Mouse (Mus musculus) lung, embryonic 14.5 days (tissue): Measurements from ENCODE around the gene Pabpc1l. TPM values are rescaled to one million over a fixed set of nuclear protein-coding genes. Genes with fewer than 3 reads are reported as not detected.

Experiments used
- ATAC-seq: fragments of 200-750 bp; cut with Nextera tagmentation; 2 replicates; pipeline ENCODE4 v1.8.0; 2017; ENCODE audit warnings: mild to moderate bottlenecking, moderate TSS enrichment, moderate library complexity; ENCODE audit not compliant: insufficient read depth
- DNase-seq: peaks from one replicate; pipeline ENCODE4 v3.0.0-alpha.2; 2015
- H3K27ac ChIP-seq: fragments of 300-500 bp; sonication (generic); 2 replicates; pipeline ENCODE4 v1.5.1; 2014; ENCODE audit warnings: low read depth, mild to moderate bottlenecking, moderate library complexity
- H3K27me3 ChIP-seq: fragments of 300-500 bp; sonication (generic); 2 replicates; pipeline ENCODE4 v1.6.1; 2014; ENCODE audit warnings: low read length, control low read depth; ENCODE audit not compliant: insufficient read depth
- H3K36me3 ChIP-seq: fragments of 300-500 bp; sonication (generic); 2 replicates; pipeline ENCODE4 v1.6.1; 2014; ENCODE audit warnings: control low read depth; ENCODE audit not compliant: insufficient read depth
- H3K4me1 ChIP-seq: fragments of 300-500 bp; sonication (generic); 2 replicates; pipeline ENCODE4 v1.6.1; 2014; ENCODE audit warnings: antibody characterized with exemption, control low read depth; ENCODE audit not compliant: insufficient read depth
- H3K4me2 ChIP-seq: fragments of 300-500 bp; sonication (generic); 2 replicates; pipeline ENCODE4 v1.6.1; 2014; ENCODE audit warnings: mild to moderate bottlenecking
- H3K4me3 ChIP-seq: fragments of 300-500 bp; sonication (generic); 2 replicates; pipeline ENCODE4 v1.5.1; 2014; ENCODE audit warnings: low read depth, low read length
- H3K9ac ChIP-seq: fragments of 300-500 bp; sonication (generic); 2 replicates; pipeline ENCODE4 v1.6.1; 2014
- H3K9me3 ChIP-seq: fragments of 300-500 bp; sonication (generic); 2 replicates; pipeline ENCODE4 v1.6.1; 2016; ENCODE audit warnings: low read depth, low read length, control low read depth
- CTCF ChIP-seq: IDR thresholded peaks from 2 replicates; pipeline ENCODE4 v1.5.1; 2016; ENCODE audit warnings: antibody characterized with exemption, low read depth
- WGBS: fragments of 180-500 bp; shearing (Covaris S2); extraction: QIAGEN DNeasy Blood & Tissue Kit; methylation state at CpG from one replicate; pipeline ENCODE4 v1.1.7; 2014; 5-methylcytosine and 5-hydroxymethylcytosine counted together
- polyA plus RNA-seq: library from polyadenylated mRNA; unstranded; fragments of >200 nt; fragmentation: Nextera tagmentation; extraction: Ambion mirVana; gene quantifications from 2 replicates; pipeline ENCODE4 v1.2.1, GENCODE M21; 2014

Gene Pabpc1l
- polyA plus RNA-seq, 1 experiment from 2014 or later: 1.1 TPM

DNA sequence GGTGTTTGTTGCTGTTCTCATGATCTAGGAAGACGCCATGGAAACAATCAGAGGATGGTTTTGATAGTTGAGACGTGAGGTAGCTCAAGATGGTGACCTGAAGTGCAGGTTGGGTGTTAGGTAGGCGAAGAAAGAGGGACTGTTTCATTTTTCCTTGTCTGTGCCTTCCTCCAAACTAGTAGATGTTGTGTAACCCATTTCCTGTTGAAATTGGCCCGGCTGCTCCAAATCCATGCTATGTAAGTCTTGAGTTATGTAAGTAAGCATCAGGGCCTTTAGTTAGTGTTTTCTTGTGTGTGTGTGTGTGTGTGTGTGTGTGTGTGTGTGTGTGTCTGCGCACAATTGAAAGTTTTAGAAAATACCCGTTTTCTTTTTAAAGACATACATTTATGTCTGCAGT lies 16.0 kb upstream of the Pabpc1l start:
- DNase-seq: peak; percentile 30
- Histone ChIP-seq H3K27me3 (no peaks in the 10 kb centered on the region), H3K36me3 (peaks cover 33% of the 10 kb centered on the region), H3K9me3 (no peaks in the 10 kb centered on the region), H3K4me1 (no peaks in the 10 kb centered on the region; the same call in 1 of the 2 replicates), H3K9ac (no peak overlapping the region), H3K4me3 (no peak overlapping the region), H3K4me2 (no peak overlapping the region), H3K27ac (no peak overlapping the region)
- TF ChIP-seq CTCF: no peak
- ATAC-seq: no peak
- 74% methylated on average over 6 of the region's 6 CpGs for WGBS

DNA sequence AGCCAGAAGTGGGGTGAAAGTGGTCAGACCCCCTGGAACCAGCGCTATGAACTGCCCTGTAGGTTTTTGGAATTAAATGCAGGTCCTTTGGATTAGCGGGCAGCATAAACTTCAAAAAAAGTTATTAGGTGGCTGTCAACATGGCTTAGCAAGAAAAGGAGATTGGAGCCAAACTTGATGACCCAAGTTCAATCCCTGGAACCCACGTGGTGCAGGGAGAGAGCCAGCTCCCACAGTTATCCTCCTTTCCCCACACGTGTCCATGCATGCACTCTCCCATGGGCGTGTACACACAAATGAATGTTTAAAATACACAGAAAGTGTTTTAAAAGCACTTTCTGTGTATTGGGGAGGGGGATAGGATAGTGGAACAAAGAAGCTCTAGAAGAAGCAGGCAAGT lies 14.8 kb upstream of the Pabpc1l start:
- ATAC-seq (no peak), DNase-seq (no peak)
- no peak overlapping the region for H3K9ac ChIP-seq
- no peak overlapping the region for H3K4me2 ChIP-seq
- no peaks in the 10 kb centered on the region for H3K9me3 ChIP-seq
- H3K27ac ChIP-seq: no peak overlapping the region
- H3K4me3 ChIP-seq: no peak overlapping the region
- no peaks in the 10 kb centered on the region for H3K27me3 ChIP-seq
- WGBS: 78% methylated on average over 5 of the region's 5 CpGs
- TF ChIP-seq CTCF: no peak
- no peaks in the 10 kb centered on the region; the same call in 1 of the 2 replicates for H3K4me1 ChIP-seq
- H3K36me3 ChIP-seq: peaks cover 46% of the 10 kb centered on the region

DNA sequence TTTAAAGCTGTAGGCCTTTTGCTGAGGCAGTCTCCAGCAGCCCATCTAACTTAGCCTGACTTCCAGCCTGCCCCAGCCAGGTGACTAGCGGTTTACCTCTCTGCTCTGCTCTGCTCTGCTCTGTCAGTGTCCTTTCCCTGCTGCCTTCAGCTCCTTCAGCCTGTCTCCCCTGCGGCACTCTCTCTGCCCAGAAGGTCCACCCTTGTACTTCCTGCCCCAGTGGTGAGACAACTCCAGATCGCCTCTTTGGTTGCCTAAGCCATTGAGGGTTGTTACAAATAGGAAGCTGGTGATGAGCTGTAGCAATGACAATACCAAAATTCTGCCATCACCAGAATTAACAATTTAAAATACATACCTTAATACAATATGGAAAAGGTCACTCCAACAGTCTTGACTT lies 14.3 kb upstream of the Pabpc1l start:
- H3K27ac ChIP-seq: no peak overlapping the region
- no peaks in the 10 kb centered on the region for H3K9me3 ChIP-seq
- no peaks in the 10 kb centered on the region; the same call in 1 of the 2 replicates for H3K4me1 ChIP-seq
- no peak for TF ChIP-seq CTCF
- no peaks in the 10 kb centered on the region for H3K27me3 ChIP-seq
- H3K9ac ChIP-seq: no peak overlapping the region
- H3K36me3 ChIP-seq: peaks cover 50% of the 10 kb centered on the region
- no peak for ATAC-seq
- no peak overlapping the region for H3K4me3 ChIP-seq
- no peak for DNase-seq
- WGBS: 90% methylated on average over 3 of the region's 3 CpGs
- H3K4me2 ChIP-seq: no peak overlapping the region

GRCm38 (mm10) chr2:164015304-164015703 lies 9.9 kb upstream of the Pabpc1l start:
- WGBS: 87% methylated on average over 16 of the region's 16 CpGs
- no peak overlapping the region for H3K4me3 ChIP-seq
- H3K27ac ChIP-seq: no peak overlapping the region
- H3K4me2 ChIP-seq: no peak overlapping the region
- no peak overlapping the region for H3K9ac ChIP-seq
- DNase-seq (no peak), ATAC-seq (no peak)
- peaks cover 90% of the 10 kb centered on the region for H3K36me3 ChIP-seq
- H3K4me1 ChIP-seq: no peaks in the 10 kb centered on the region
- no peak for TF ChIP-seq CTCF
- no peaks in the 10 kb centered on the region for H3K27me3 ChIP-seq
- no peaks in the 10 kb centered on the region for H3K9me3 ChIP-seq

GRCm38 (mm10) chr2:164018910-164019309 lies 6.3 kb upstream of the Pabpc1l start:
- no peak overlapping the region for H3K9ac ChIP-seq
- no peaks in the 10 kb centered on the region for H3K4me1 ChIP-seq
- no peak for DNase-seq
- peaks cover 60% of the 10 kb centered on the region for H3K36me3 ChIP-seq
- H3K4me3 ChIP-seq: no peak overlapping the region
- no peak overlapping the region for H3K4me2 ChIP-seq
- ATAC-seq: no peak; the same call in 1 of the 2 replicates
- H3K27me3 ChIP-seq: no peaks in the 10 kb centered on the region
- H3K9me3 ChIP-seq: no peaks in the 10 kb centered on the region
- TF ChIP-seq CTCF: no peak; the same call in 1 of the 2 replicates
- WGBS: 88% methylated on average over 3 of the region's 3 CpGs
- no peak overlapping the region for H3K27ac ChIP-seq

DNA sequence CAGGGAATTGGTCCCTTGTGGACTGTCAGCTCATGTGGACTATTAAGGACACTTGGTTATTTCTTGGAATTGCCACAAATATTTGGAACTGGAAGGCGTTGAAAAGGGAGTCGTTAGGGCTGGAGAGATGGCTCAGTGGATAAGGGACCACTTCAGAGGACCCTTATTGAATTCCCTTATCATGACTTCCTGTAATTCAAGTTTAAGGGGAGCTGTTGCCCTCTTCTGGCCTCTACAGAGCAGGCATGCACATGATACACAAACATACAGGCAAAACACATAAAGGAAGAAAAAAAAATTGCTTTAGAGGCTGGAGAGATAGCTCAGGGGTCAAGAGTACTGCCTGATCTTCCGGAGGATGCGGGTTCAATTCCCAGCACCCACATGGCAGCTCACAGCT lies 5.3 kb upstream of the Pabpc1l start:
- Histone ChIP-seq H3K4me3 (no peak overlapping the region), H3K9ac (no peak overlapping the region), H3K27me3 (no peaks in the 10 kb centered on the region), H3K36me3 (peaks cover 49% of the 10 kb centered on the region), H3K27ac (no peak overlapping the region), H3K9me3 (no peaks in the 10 kb centered on the region), H3K4me1 (no peaks in the 10 kb centered on the region), H3K4me2 (no peak overlapping the region)
- no peak for ATAC-seq
- no peak for DNase-seq
- TF ChIP-seq CTCF: no peak
- WGBS: 66% methylated on average over 4 of the region's 4 CpGs

DNA sequence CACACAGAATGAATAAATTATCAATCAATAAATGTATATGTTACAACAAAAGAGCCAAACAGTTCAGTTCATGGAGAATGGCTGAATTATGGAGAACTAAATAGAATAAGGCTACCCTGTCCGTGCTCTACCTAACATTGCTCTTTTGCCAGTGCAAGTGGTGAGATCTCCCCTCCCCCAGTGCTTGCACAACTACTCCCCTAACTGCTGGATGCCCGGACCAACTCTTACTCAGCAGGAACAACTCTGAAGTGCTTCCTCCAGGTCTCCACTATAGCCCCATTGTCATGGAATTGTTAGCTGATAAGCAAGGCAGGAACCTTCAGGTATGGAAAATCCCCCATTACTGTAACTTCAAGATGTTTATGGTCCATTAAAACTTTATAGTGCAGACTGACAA lies 3.1 kb upstream of the Pabpc1l start:
- Histone ChIP-seq H3K36me3 (peaks cover 28% of the 10 kb centered on the region), H3K4me1 (no peaks in the 10 kb centered on the region), H3K4me2 (no peak overlapping the region), H3K4me3 (no peak overlapping the region), H3K9ac (no peak overlapping the region), H3K27me3 (no peaks in the 10 kb centered on the region), H3K27ac (no peak overlapping the region), H3K9me3 (no peaks in the 10 kb centered on the region)
- 41% methylated on average over 2 of the region's 2 CpGs for WGBS
- no peak for ATAC-seq
- DNase-seq: no peak
- no peak for TF ChIP-seq CTCF

DNA sequence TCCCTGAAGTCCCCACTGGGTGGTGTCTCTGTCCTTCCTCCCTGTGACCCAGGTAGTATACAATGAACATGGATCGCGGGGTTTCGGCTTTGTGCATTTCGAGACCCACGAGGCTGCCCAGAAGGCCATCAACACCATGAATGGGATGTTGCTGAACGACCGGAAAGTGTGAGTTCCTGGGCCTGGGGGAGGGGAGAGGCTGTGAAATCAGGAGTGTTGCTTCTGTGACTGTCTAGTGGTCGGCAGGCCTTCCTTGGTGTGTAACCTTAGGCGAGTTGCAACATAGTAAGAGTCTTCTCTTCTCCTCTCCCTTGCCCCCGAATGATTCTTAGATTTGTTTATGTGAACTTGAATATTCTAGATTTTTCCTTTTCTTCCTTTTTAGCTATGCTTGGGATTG lies 5.9 kb downstream of the Pabpc1l start:
- H3K4me3 ChIP-seq: no peak overlapping the region
- no peak for TF ChIP-seq CTCF
- no peaks in the 10 kb centered on the region for H3K27me3 ChIP-seq
- 67% methylated on average over 10 of the region's 10 CpGs for WGBS
- no peak overlapping the region for H3K27ac ChIP-seq
- DNase-seq (no peak), ATAC-seq (no peak)
- no peak overlapping the region for H3K9ac ChIP-seq
- H3K4me1 ChIP-seq: no peaks in the 10 kb centered on the region
- no peak overlapping the region for H3K4me2 ChIP-seq
- H3K36me3 ChIP-seq: no peaks in the 10 kb centered on the region
- no peaks in the 10 kb centered on the region for H3K9me3 ChIP-seq
